Mouse (Mus musculus): ENCODE results near the gene Lbp. TPM values are rescaled to one million over a fixed set of nuclear protein-coding genes. Genes with fewer than 3 reads are reported as not detected.

The Lbp gene
- polyA plus RNA-seq, 1 experiment from 2014 or later: 4.4 TPM

DNA sequence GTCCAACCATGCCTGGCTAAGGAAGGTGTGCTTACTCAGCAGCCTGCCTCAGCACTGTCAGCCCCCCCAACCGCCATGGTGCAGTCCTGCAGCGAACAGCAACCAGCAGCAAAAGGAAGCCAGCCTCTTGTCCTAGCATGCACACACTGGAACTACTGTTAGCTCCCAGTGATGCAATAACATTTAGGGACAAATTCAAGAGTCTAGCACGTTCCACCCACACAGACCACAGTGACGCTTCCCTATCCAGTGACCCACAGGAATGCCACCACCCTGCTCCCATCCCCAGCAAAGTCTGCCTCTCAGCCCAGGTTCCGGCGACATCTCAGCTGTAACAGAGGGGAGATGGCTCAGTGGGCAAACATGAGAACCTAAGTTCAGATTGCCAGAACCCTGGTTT is 40.2 kb downstream of the Lbp start:
- H3K4me1 ChIP-seq (replicated peaks; ENCODE audit: control insufficient read depth, insufficient read depth, low read length): no peaks in the 10 kb centered on the region
- H3K27ac ChIP-seq (ENCODE audit: low read depth): no peak overlapping the region
- 67% methylated on average over 6 of the region's 6 CpGs for WGBS
- no peaks in the 10 kb centered on the region for H3K36me3 ChIP-seq (ENCODE audit: control insufficient read depth, insufficient read depth, low read length)
- no peak overlapping the region for H3K9ac ChIP-seq (ENCODE audit: low read length)
- ATAC-seq (replicated peaks; ENCODE audit: low FRiP score, low TSS enrichment, low read depth) (no peak), DNase-seq (ENCODE audit: low spot score) (no peak)
- H3K4me2 ChIP-seq (ENCODE audit: low read length): no peak overlapping the region
- no peak overlapping the region for H3K4me3 ChIP-seq (ENCODE audit: low read depth, low read length)
- no peaks in the 10 kb centered on the region for H3K27me3 ChIP-seq (replicated peaks; ENCODE audit: control insufficient read depth, insufficient read depth, low read length)
- no peaks in the 10 kb centered on the region for H3K9me3 ChIP-seq (ENCODE audit: control insufficient read depth, low read length)

DNA sequence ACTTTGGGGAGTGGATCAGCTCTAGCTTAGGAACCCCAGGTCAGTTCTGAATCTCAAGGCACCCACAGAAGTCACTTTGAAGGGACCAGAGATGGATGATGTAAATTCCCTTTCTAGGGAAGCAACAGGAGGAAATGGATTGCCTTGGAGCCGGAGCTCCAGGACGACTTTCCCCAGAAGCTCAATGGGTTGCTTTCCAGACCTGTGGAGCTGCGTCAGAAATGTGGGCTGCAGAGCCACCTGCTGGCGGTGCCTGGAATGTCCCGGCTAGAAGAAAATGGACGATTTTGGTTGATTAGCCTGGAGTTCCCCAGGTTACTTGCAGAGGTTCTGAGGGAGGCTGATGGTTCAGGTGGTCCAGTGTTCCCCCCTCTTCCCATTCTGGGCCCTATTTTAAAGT is 41.6 kb downstream of the Lbp start:
- ATAC-seq (replicated peaks; ENCODE audit: low FRiP score, low TSS enrichment, low read depth): peak; percentile 47
- no peaks in the 10 kb centered on the region for H3K4me1 ChIP-seq (replicated peaks; ENCODE audit: control insufficient read depth, insufficient read depth, low read length)

DNA sequence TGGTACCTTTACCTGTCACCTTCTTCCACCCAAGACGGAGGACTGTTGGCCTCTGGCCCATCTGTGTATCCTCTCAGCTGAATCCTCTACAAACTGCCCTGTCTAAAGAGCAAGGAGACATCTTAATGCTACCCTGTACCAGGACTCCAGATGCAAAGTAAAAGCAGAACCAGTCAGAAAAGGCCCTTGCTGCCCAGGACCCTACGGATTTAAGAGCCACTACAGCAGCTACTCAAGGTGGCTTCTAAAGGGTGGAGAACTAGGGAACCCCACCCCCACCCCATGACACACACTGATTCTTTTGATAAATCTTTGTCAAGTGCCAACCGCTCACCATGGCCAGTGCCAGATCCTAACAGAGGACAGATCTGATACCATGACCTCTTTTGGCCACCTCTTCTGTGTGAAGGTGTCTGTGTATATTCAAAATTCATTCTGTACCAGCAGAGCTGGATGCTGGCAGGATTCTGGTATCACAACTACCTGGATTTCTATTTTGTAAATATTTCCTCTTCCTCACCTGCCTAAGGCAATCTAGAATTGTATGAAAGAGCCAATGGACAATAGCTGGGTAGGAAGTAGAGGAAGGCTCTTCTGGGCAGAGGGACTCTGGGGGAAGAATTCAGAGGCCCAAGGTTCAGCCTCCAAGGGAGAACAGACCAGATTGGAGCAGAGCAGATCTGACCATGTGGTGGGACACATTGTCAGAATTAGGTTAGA is 46.7 kb downstream of the Lbp start:
- Histone ChIP-seq H3K9ac (ENCODE audit: low read length) (no peak overlapping the region), H3K9me3 (ENCODE audit: control insufficient read depth, low read length) (no peaks in the 10 kb centered on the region), H3K36me3 (ENCODE audit: control insufficient read depth, insufficient read depth, low read length) (peaks cover 42% of the 10 kb centered on the region), H3K4me2 (ENCODE audit: low read length) (no peak overlapping the region), H3K4me1 (replicated peaks; ENCODE audit: control insufficient read depth, insufficient read depth, low read length) (no peaks in the 10 kb centered on the region), H3K4me3 (ENCODE audit: low read depth, low read length) (no peak overlapping the region), H3K27me3 (replicated peaks; ENCODE audit: control insufficient read depth, insufficient read depth, low read length) (no peaks in the 10 kb centered on the region), H3K27ac (ENCODE audit: low read depth) (no peak overlapping the region)
- 79% methylated on average over 3 of the region's 3 CpGs for WGBS
- ATAC-seq (replicated peaks; ENCODE audit: low FRiP score, low TSS enrichment, low read depth): no peak
- no peak for DNase-seq (ENCODE audit: low spot score)

More for the DNA sequence above, 41.6 kb downstream of the Lbp start:
- 2% methylated on average over 6 of the region's 6 CpGs for WGBS
- H3K4me3 ChIP-seq (ENCODE audit: low read depth, low read length): no peak overlapping the region
- DNase-seq (ENCODE audit: low spot score): peak; percentile 88
- no peak overlapping the region for H3K27ac ChIP-seq (ENCODE audit: low read depth)
- H3K27me3 ChIP-seq (replicated peaks; ENCODE audit: control insufficient read depth, insufficient read depth, low read length): no peaks in the 10 kb centered on the region
- H3K9ac ChIP-seq (ENCODE audit: low read length): no peak overlapping the region
- H3K36me3 ChIP-seq (ENCODE audit: control insufficient read depth, insufficient read depth, low read length): no peaks in the 10 kb centered on the region
- no peak overlapping the region for H3K4me2 ChIP-seq (ENCODE audit: low read length)
- no peaks in the 10 kb centered on the region for H3K9me3 ChIP-seq (ENCODE audit: control insufficient read depth, low read length)

DNA sequence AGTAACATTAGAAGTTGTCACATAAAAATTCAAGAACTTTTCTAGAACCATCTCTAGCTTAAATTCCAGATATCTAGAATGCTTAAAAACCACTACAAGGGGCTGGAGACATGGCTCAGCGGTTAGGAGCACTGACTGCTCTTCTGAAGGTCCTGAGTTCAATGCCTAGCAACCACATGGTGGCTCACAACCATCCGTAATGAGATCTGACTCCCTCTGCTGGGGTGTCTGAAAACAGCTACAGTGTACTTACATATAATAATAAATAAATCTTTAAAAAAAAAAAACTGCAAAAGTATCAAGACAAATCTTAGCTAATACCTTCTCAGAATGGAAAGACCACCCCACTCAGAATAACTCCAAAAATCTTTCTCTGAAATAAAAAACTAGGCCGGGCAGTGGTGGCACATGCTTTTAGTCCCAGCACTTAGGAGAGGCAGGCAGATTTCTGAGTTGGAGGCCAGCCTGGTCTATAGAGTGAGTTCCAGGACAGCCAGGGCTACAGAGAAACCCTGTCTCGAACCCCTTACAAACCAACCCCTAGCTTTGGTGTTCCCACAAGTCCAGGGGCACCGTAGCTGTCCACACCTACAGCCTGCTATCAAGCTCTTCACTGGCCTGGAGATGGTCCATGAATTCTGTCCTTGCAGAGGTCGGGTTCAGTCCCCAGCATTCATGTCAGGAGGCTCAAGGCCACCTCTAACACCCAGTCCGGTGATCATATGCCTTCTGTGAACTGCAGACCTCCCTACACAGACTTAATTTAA is 48.2 kb downstream of the Lbp start:
- Histone ChIP-seq H3K36me3 (ENCODE audit: control insufficient read depth, insufficient read depth, low read length) (peaks cover 58% of the 10 kb centered on the region), H3K27ac (ENCODE audit: low read depth) (no peak overlapping the region), H3K4me3 (ENCODE audit: low read depth, low read length) (no peak overlapping the region), H3K27me3 (replicated peaks; ENCODE audit: control insufficient read depth, insufficient read depth, low read length) (no peaks in the 10 kb centered on the region), H3K4me1 (replicated peaks; ENCODE audit: control insufficient read depth, insufficient read depth, low read length) (peaks cover 5% of the 10 kb centered on the region), H3K9ac (ENCODE audit: low read length) (no peak overlapping the region), H3K4me2 (ENCODE audit: low read length) (no peak overlapping the region), H3K9me3 (ENCODE audit: control insufficient read depth, low read length) (no peaks in the 10 kb centered on the region)
- ATAC-seq (replicated peaks; ENCODE audit: low FRiP score, low TSS enrichment, low read depth) (no peak), DNase-seq (ENCODE audit: low spot score) (no peak)
- 80% methylated on average over 7 of the region's 7 CpGs for WGBS

DNA sequence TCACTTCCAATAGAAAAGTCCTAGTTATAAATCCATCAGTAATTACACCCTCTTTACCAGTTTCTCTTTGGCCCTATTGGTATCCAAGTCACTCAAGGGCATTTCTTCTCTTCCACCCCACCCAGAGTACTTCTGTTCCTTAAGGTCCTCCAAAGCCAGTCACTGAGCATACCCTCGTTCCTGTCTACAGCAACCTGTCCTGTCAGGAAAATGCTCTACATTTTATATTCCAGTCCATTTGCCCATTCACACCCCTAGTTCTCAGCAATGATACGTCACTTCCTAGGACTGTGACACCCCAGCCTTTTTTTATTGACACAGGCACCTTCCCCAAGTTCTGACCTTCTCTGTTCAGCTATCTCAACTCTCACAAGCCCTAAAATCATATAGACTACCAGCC is 48.9 kb downstream of the Lbp start:
- Histone ChIP-seq H3K4me3 (ENCODE audit: low read depth, low read length) (no peak overlapping the region), H3K9me3 (ENCODE audit: control insufficient read depth, low read length) (no peaks in the 10 kb centered on the region), H3K9ac (ENCODE audit: low read length) (no peak overlapping the region), H3K27me3 (replicated peaks; ENCODE audit: control insufficient read depth, insufficient read depth, low read length) (no peaks in the 10 kb centered on the region), H3K4me1 (replicated peaks; ENCODE audit: control insufficient read depth, insufficient read depth, low read length) (peaks cover 12% of the 10 kb centered on the region), H3K36me3 (ENCODE audit: control insufficient read depth, insufficient read depth, low read length) (peaks cover 65% of the 10 kb centered on the region), H3K4me2 (ENCODE audit: low read length) (no peak overlapping the region), H3K27ac (ENCODE audit: low read depth) (no peak overlapping the region)
- DNase-seq (ENCODE audit: low spot score) (no peak), ATAC-seq (replicated peaks; ENCODE audit: low FRiP score, low TSS enrichment, low read depth) (no peak)
- WGBS: 86% methylated on average over 2 of the region's 2 CpGs

DNA sequence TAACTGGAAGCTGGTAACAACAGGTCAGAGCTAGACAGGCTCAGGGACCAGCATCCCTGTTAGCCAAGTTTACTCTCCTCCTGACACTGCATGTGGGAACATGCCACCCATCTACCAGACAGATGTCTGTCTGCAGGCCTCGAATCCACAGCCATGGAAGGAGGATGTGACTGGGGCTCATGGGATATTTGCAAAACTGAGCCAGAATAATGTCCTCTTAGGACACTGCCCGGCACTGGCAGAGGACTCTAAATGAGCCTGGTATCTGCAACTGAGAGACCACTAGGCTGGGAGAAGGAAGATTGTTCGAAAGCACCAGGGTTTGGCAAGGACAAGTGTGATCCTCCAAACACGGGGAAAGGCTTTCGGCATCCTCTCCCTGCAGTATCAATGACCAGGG is 49.8 kb downstream of the Lbp start:
- no peaks in the 10 kb centered on the region for H3K9me3 ChIP-seq (ENCODE audit: control insufficient read depth, low read length)
- no peak overlapping the region for H3K4me2 ChIP-seq (ENCODE audit: low read length)
- no peak overlapping the region for H3K9ac ChIP-seq (ENCODE audit: low read length)
- no peak overlapping the region for H3K4me3 ChIP-seq (ENCODE audit: low read depth, low read length)
- peaks cover 65% of the 10 kb centered on the region for H3K36me3 ChIP-seq (ENCODE audit: control insufficient read depth, insufficient read depth, low read length)
- no peak overlapping the region for H3K27ac ChIP-seq (ENCODE audit: low read depth)
- no peaks in the 10 kb centered on the region for H3K27me3 ChIP-seq (replicated peaks; ENCODE audit: control insufficient read depth, insufficient read depth, low read length)
- DNase-seq (ENCODE audit: low spot score): no peak
- WGBS: 90% methylated on average over 5 of the region's 5 CpGs
- no peak for ATAC-seq (replicated peaks; ENCODE audit: low FRiP score, low TSS enrichment, low read depth)
- H3K4me1 ChIP-seq (replicated peaks; ENCODE audit: control insufficient read depth, insufficient read depth, low read length): peaks cover 15% of the 10 kb centered on the region

DNA sequence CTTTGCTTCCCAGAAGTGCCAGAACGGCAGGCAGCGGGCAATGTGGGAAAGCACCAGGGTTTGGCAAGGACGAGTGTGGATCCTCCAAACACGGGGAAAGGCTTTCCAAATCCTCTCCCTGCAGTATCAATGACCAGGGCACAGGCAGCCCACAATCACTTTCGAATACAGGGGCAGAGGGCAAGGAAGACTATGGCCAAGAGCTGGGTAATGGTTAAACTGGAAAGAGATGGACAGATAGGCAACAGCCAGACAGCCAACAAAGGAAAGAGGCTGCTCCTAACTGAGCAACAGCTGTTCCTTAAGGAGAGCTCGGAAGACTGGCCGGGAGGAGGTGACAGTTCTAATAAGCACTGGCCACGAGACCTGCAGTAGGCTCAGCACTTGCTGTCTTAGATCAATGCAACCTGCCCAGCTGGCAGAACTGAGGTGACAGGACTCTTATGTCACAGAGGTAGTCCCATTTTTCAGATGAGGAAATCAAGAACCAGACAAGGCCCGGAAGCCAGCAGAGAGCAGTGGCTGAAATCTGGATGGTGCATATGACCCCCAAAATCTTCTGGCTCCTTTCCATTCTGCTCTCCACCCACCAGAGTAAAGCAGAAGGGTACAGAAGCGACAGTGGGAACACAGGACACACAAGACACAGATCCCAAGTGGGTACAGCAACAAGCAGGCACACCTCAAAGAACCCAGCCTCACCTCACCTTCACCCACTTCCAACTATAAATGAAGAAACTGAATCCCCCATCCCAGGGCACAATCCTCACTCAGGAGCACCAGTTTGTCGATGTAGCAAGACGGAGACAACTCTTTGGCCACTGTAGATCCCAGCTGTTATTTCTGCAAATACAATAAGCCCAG is 53.7 kb downstream of the Lbp start:
- no peak overlapping the region; the same call in 1 of the 2 replicates for H3K27ac ChIP-seq (ENCODE audit: low read depth)

DNA sequence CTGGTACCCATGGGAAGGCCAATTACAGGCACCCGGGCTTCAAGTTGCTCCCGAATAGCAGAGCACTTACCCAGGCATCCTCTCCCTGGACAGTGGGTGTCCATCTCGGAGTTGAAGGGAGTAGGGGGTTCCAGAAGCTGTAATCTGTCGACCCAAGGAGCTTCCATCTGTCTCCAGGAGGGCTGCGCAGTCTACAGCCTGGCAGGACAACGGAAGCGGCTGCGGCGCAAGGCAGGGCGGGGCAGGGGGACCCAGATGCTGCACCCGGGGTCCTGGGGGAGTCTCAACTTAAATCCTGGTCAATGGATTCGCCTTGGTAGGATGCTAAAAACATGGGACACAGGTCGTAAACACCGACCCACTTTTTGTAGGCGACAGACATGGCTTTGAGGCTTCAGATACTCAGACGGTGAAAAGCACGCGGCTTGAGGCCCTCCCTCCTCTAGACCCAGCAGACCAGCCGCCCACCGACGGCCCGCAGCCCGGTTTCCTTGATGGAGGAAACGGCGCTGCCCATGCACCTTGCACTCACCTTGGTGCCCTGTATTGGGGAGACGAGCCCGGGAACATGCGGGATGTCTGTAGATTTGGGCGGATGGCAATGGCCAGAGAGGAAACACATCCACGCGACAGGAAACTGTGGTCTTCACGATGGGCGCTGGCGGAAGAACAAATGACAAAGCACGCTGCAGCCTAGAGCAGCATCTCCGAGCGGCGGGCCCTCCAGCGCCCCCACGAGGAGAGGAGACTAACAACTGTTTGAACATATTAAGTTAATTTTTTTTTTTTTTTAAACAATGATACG is 54.8 kb downstream of the Lbp start:
- Histone ChIP-seq H3K9ac (ENCODE audit: low read length) (peak overlapping the region; percentile 85), H3K36me3 (ENCODE audit: control insufficient read depth, insufficient read depth, low read length) (peaks cover 42% of the 10 kb centered on the region), H3K4me2 (ENCODE audit: low read length) (peak overlapping the region; percentile 57), H3K9me3 (ENCODE audit: control insufficient read depth, low read length) (no peaks in the 10 kb centered on the region), H3K4me3 (ENCODE audit: low read depth, low read length) (peak overlapping the region; percentile 69), H3K27ac (ENCODE audit: low read depth) (peak overlapping the region; percentile 77), H3K4me1 (replicated peaks; ENCODE audit: control insufficient read depth, insufficient read depth, low read length) (peaks cover 15% of the 10 kb centered on the region), H3K27me3 (replicated peaks; ENCODE audit: control insufficient read depth, insufficient read depth, low read length) (no peaks in the 10 kb centered on the region)
- WGBS: under 1% methylated on average over 41 of the region's 41 CpGs
- DNase-seq (ENCODE audit: low spot score) (peak; percentile 97), ATAC-seq (replicated peaks; ENCODE audit: low FRiP score, low TSS enrichment, low read depth) (peak; percentile 84)

More for the DNA sequence above, 53.7 kb downstream of the Lbp start:
- Histone ChIP-seq H3K4me3 (ENCODE audit: low read depth, low read length) (peak overlapping the region; percentile 69), H3K36me3 (ENCODE audit: control insufficient read depth, insufficient read depth, low read length) (peaks cover 53% of the 10 kb centered on the region), H3K9me3 (ENCODE audit: control insufficient read depth, low read length) (no peaks in the 10 kb centered on the region), H3K9ac (ENCODE audit: low read length) (peak overlapping the region; percentile 85), H3K4me2 (ENCODE audit: low read length) (peak overlapping the region; percentile 57), H3K27me3 (replicated peaks; ENCODE audit: control insufficient read depth, insufficient read depth, low read length) (no peaks in the 10 kb centered on the region), H3K4me1 (replicated peaks; ENCODE audit: control insufficient read depth, insufficient read depth, low read length) (peaks cover 15% of the 10 kb centered on the region)
- WGBS: 62% methylated on average over 12 of the region's 12 CpGs
- ATAC-seq (replicated peaks; ENCODE audit: low FRiP score, low TSS enrichment, low read depth) (no peak), DNase-seq (ENCODE audit: low spot score) (no peak)

All from intestine, embryonic 14.5 days (tissue).